Mouse (Mus musculus): ENCODE measurements around the gene Fut4. TPM values are rescaled to one million over a fixed set of nuclear protein-coding genes. Genes with fewer than 3 reads are reported as not detected.
A peak's percentile ranks its signal among the peaks of the same experiment; 100 is the strongest.

Fut4 gene
- polyA plus RNA-seq, 1 experiment from 2014 or later, result 1.2 TPM

DNA sequence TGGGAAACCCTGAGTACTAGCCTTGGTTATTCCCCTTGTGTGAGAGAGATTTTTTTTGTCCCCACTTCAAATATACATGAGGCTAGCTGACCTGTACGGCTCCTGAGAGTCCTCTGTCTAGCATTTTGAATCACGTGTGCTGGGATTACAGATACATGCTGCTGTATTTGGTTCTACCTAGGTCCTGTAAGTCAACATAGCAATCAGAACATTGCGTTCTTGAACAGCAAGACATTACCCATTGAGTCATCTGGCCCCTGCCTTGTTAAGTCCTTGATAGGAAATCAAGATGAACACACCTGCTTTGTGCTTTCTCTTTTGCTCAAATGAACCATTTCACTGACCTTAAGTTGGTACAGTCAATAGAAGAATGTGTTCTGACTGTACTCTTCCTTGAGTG lies 2.3 kb upstream of the Fut4 start:
- WGBS, result 80% methylated on average over 3 of the region's 3 CpGs
- Histone ChIP-seq H3K9ac (no peak overlapping the region), H3K9me3 (no peaks in the 10 kb centered on the region), H3K36me3 (no peaks in the 10 kb centered on the region), H3K27me3 (replicated peaks) (peaks cover 30% of the 10 kb centered on the region), H3K4me2 (no peak overlapping the region), H3K27ac (replicated peaks) (no peak overlapping the region), H3K4me1 (peaks cover 9% of the 10 kb centered on the region), H3K4me3 (no peak overlapping the region)
- ATAC-seq (ENCODE audit: extremely low read depth, insufficient number of reproducible peaks, low FRiP score, low TSS enrichment), result no peak

DNA sequence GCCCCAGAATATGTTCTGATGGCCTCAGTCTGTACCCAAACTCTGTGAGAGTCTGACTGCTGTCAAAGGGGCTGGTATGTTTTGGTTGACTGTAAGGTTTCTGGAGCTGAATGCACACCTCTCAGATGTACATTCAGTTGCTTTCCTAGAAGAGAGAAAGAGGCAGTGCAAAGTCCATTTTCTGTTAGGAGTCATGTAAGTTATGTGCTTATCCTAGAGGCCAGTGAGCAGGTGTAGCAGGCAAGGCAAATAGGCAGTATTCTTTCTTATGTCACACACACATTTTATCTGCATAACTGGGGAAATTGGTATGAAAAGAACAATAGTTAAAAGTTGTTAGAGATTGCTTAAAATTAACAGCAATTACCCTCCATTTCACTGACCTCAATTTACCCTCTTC lies 1.8 kb upstream of the Fut4 start:
- H3K9ac ChIP-seq, result no peak overlapping the region
- no peak overlapping the region for H3K4me3 ChIP-seq
- no peak for ATAC-seq (ENCODE audit: extremely low read depth, insufficient number of reproducible peaks, low FRiP score, low TSS enrichment)
- H3K4me1 ChIP-seq, result peaks cover 9% of the 10 kb centered on the region
- H3K36me3 ChIP-seq, result no peaks in the 10 kb centered on the region
- H3K9me3 ChIP-seq, result no peaks in the 10 kb centered on the region
- H3K27ac ChIP-seq (replicated peaks), result no peak overlapping the region
- peaks cover 34% of the 10 kb centered on the region for H3K27me3 ChIP-seq (replicated peaks)
- H3K4me2 ChIP-seq, result no peak overlapping the region

DNA sequence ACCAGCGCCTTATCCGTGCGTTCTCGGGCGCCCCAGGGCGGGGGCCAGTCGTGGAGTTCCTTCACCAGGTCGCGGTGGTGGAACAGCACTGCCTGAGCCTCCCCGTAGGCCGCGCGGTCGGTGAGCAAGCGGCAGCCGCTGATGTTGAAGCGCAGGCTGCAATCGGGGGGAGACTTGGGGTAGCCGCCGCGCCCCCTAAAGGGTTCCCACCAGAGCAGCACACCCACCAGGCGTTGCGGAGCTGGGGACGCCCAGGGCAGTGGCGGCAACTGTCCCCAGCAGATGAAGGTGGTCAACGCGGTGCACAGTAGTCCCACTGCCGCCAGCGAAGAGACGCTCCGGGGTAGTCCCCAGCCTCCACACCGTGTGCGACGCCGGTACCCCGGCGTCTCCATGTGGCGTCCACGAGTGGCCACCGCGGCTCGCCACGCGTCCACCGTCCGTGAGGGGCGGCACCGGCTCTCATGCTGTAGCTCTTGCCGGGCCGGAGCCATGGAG lies 641 bp downstream of the Fut4 start:
- peak; percentile 32; the same call in 1 of the 2 replicates for ATAC-seq (ENCODE audit: extremely low read depth, insufficient number of reproducible peaks, low FRiP score, low TSS enrichment)
- Histone ChIP-seq H3K36me3 (no peaks in the 10 kb centered on the region), H3K27me3 (replicated peaks) (peaks cover 34% of the 10 kb centered on the region), H3K4me1 (peaks cover 9% of the 10 kb centered on the region), H3K27ac (replicated peaks) (no peak overlapping the region), H3K9ac (peak overlapping the region; percentile 81), H3K9me3 (no peaks in the 10 kb centered on the region), H3K4me3 (peak overlapping the region; percentile 60), H3K4me2 (peak overlapping the region; percentile 94)
- WGBS, result under 1% methylated on average over 49 of the region's 50 CpGs

DNA sequence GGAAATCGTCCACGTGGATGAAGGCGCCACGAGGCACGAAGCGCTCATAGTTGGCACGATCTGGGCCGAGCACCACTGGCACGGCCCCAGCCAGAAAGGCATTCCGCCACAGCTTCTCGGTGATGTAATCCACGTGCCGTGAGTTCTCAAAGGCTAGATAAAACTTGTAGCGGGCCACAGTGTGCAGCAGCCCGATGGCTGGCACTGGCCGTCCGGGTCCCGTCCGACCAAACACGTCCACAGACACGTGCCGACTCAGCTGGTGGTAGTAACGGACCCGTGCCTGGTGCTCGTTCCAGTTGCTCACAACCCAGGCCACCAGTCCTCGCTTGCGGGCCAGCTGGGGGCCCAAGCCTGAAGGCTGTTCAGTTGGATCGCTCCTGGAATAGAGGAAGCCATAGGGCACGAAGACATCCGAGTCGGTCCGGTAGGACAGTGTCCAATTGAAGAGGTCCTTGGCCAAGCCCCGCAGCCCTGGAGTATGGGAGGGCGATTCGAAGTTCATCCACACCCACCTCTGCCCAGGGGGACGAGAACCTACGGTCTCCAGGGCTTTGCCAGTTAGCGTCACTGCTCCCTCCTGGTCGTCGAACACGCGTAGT lies 1.2 kb downstream of the Fut4 start:
- Histone ChIP-seq H3K9ac (peak overlapping the region; percentile 81), H3K27me3 (replicated peaks) (peaks cover 34% of the 10 kb centered on the region), H3K9me3 (no peaks in the 10 kb centered on the region), H3K4me2 (peak overlapping the region; percentile 94), H3K4me3 (peak overlapping the region; percentile 60), H3K4me1 (peaks cover 9% of the 10 kb centered on the region), H3K36me3 (no peaks in the 10 kb centered on the region), H3K27ac (replicated peaks) (no peak overlapping the region)
- ATAC-seq (ENCODE audit: extremely low read depth, insufficient number of reproducible peaks, low FRiP score, low TSS enrichment), result no peak
- 41% methylated on average over 42 of the region's 42 CpGs for WGBS

DNA sequence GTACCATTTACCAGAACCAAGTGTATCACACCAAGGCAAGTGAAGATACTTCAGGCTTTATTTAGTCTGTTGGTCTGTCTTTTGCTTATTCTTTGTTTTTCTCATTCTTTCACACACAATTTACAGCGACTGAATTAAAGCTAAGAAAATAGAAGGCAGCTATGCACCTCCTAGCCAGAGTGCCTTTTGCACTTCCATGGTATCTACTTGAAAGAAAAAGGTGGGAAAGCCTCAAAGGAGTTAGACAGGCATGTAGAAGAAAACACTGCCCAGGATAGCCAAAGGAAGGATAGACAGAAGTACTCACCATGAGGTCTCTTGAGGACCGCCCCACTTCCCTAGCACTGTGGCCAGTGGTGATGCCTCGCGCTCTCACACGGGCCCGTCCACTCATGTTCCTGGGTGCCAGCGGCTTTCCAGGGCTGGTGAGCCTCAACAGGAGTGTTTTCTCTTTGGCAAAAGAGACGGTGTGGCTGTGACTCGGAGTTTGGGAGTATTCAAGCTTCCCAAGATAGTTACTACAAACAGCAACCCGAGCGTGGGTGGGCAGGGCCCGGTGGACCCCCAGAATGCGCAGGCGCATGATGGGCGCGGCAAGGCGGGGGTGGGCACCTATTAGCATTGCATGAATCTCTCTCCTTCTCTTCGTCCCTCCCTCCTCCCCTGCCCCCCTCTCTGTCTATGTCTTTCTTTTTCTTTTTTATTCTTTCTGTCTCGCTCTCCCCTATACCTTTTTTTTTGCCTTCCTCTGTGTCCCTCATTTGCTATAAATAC lies 11.9 kb downstream of the Fut4 start, which contains the start of gene Piwil4:
Gene Piwil4 (minus strand): TSS at position 583 of the 774 bp plus-strand sequence.
- Histone ChIP-seq H3K9me3 (no peaks in the 10 kb centered on the region), H3K9ac (no peak within 1 kb of the TSS), H3K27me3 (replicated peaks) (0 out of 2 replicates have a peak, but pooled peaks cover 9% of the 10 kb centered on the region), H3K4me2 (no peak within 1 kb of the TSS), H3K4me1 (no peaks in the 10 kb centered on the region), H3K36me3 (no peaks in the 10 kb centered on the region), H3K4me3 (no peak within 1 kb of the TSS), H3K27ac (replicated peaks) (no peak within 1 kb of the TSS)
- 75% methylated on average over 19 of the region's 19 CpGs for WGBS
- no peak for ATAC-seq (ENCODE audit: extremely low read depth, insufficient number of reproducible peaks, low FRiP score, low TSS enrichment)

DNA sequence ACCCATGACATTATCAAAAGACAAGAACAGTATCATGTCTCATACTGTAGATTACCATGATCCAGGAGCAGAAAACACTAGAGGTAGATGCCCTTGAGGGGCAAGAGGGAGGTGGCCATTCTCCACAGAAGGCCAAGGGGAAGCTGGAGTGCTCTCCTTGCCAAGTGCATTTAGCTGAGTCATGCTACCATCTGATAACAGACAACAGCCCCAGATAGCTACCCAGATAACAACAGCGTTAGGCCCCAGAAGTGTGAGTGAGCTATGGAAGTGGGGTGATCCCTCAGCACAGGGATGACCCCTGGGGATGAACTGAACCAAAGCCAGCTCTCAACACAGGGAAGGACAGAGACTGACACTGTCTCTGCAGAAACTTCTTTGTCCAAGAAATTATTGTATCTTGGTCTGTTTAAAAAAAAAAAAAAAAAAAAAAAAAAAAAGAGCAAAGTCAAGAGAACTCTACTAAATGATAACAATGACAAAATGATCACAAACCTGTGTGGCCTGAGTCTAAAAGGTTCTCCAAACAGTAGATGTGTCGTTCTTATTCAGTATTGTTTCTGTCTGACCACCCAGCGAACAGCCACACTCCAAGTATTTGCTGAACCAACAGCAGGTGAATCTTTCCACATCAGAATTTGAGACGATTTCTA lies 12.6 kb downstream of the Fut4 start:
- Histone ChIP-seq H3K9ac (no peak overlapping the region), H3K36me3 (no peaks in the 10 kb centered on the region), H3K4me2 (no peak overlapping the region), H3K4me1 (no peaks in the 10 kb centered on the region), H3K27ac (replicated peaks) (no peak overlapping the region), H3K9me3 (no peaks in the 10 kb centered on the region), H3K27me3 (replicated peaks) (0 out of 2 replicates have a peak, but pooled peaks cover 11% of the 10 kb centered on the region), H3K4me3 (no peak overlapping the region)
- WGBS, result 74% methylated on average over 4 of the region's 4 CpGs
- no peak for ATAC-seq (ENCODE audit: extremely low read depth, insufficient number of reproducible peaks, low FRiP score, low TSS enrichment)

DNA sequence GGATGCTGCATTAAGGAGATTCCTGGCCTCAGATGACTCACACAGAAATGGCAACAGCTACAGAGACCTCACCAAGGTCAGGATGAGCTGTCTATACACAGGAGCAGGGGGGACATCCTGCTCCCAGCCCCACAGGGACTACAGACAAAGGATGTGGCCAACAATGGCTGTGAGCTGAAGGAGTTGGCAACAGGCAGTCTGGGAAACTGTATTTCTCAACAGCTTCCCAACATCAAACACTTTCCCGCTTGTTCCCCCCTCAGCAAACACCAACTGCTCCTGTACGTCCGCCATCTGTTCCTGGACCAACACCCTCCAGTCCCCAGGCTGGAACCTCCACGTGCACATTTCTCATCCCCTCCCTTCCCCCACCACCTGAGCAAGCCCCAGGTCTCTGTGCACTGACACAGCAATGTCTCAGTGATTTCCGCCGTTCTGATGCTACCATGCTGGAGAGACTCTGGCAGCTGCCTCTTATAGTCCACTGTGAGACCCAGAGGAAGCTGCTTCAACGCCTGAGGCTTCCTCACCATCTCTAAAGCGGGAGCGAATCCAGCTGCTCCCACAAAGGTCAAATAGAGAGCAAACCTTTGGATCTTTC lies 21.2 kb downstream of the Fut4 start:
- Histone ChIP-seq H3K4me3 (no peak overlapping the region), H3K36me3 (no peaks in the 10 kb centered on the region), H3K4me1 (0 out of 2 replicates have a peak, but pooled peaks cover 3% of the 10 kb centered on the region), H3K9ac (no peak overlapping the region), H3K9me3 (no peaks in the 10 kb centered on the region), H3K27me3 (replicated peaks) (0 out of 2 replicates have a peak, but pooled peaks cover 6% of the 10 kb centered on the region), H3K27ac (replicated peaks) (no peak overlapping the region), H3K4me2 (no peak overlapping the region)
- ATAC-seq (ENCODE audit: extremely low read depth, insufficient number of reproducible peaks, low FRiP score, low TSS enrichment), result no peak
- WGBS, result 43% methylated on average over 9 of the region's 9 CpGs

DNA sequence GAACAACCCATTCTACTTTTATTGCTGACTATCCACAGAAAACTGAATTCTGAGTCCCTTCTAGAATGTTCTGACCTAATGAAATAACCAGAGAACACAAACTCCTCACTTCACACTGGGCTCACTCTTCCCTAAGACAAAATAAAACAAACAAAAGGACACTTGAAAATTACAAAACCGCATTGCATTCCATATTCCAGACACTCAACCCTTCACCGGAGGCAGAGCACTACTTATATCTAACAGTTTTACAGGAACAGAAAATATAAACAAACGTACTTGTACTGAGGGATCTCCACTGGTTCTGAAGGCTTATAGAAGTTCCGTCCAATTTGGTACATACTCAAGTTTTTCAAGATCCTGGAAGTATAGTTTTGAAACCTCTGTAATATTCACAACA lies 23.8 kb downstream of the Fut4 start:
- no peak overlapping the region for H3K27ac ChIP-seq (replicated peaks)
- no peaks in the 10 kb centered on the region for H3K36me3 ChIP-seq
- WGBS, result 73% methylated on average over 4 of the region's 4 CpGs
- no peak overlapping the region for H3K4me2 ChIP-seq
- H3K9me3 ChIP-seq, result no peaks in the 10 kb centered on the region
- peaks cover 9% of the 10 kb centered on the region for H3K4me1 ChIP-seq
- 0 out of 2 replicates have a peak, but pooled peaks cover 2% of the 10 kb centered on the region for H3K27me3 ChIP-seq (replicated peaks)
- no peak for ATAC-seq (ENCODE audit: extremely low read depth, insufficient number of reproducible peaks, low FRiP score, low TSS enrichment)
- H3K9ac ChIP-seq, result no peak overlapping the region
- H3K4me3 ChIP-seq, result no peak overlapping the region

DNA sequence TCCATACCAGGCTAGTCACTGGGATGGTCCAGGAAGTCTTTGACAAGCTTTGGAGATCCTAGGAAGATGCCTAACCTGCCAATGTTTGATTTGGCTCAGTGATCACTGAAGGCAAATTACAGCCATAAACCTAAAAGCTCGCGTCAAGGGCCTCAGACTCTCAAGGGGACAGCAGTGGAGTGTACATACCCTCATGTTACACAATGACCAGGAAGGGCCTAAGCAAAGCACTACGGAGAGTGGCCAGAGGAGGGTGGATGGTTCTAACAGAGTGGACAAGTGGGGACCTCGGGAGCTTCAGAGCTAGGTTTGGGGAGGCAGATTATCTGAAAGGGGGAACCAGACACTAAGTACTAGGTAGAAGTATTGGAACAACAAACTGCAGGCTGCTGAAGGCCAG lies 25.6 kb downstream of the Fut4 start:
- H3K4me2 ChIP-seq, result no peak overlapping the region

DNA sequence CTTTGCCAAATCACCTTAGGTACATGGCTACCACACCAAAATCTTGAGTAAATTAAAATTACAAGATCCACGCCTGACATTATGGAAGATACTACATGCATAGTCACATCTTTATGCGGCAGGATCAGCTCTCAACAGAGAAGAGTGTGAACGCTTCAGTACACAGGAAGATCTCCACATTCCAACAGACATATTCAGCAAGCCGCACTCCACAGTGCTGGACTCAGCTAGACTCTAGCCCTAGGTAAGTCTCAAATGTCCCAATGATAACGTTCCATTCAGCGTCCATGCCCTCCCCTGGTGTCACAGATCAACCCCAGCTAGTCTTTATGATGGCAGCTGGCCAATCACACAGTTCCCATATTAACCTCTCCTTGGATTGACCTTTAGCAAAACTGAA lies 26.2 kb downstream of the Fut4 start:
- 72% methylated on average over 6 of the region's 6 CpGs for WGBS

More for the DNA sequence above, 25.6 kb downstream of the Fut4 start:
- H3K27ac ChIP-seq (replicated peaks), result no peak overlapping the region
- no peaks in the 10 kb centered on the region for H3K36me3 ChIP-seq
- H3K9ac ChIP-seq, result no peak overlapping the region
- no peaks in the 10 kb centered on the region for H3K9me3 ChIP-seq
- H3K4me1 ChIP-seq, result peaks cover 9% of the 10 kb centered on the region
- H3K4me3 ChIP-seq, result no peak overlapping the region
- WGBS, result 85% methylated on average over 4 of the region's 4 CpGs
- no peaks in the 10 kb centered on the region for H3K27me3 ChIP-seq (replicated peaks)
- ATAC-seq (ENCODE audit: extremely low read depth, insufficient number of reproducible peaks, low FRiP score, low TSS enrichment), result no peak

More for the DNA sequence above, 26.2 kb downstream of the Fut4 start:
- Histone ChIP-seq H3K4me2 (no peak overlapping the region), H3K9me3 (no peaks in the 10 kb centered on the region), H3K36me3 (no peaks in the 10 kb centered on the region), H3K4me1 (peaks cover 9% of the 10 kb centered on the region), H3K27ac (replicated peaks) (no peak overlapping the region), H3K4me3 (no peak overlapping the region), H3K9ac (no peak overlapping the region), H3K27me3 (replicated peaks) (no peaks in the 10 kb centered on the region)
- no peak for ATAC-seq (ENCODE audit: extremely low read depth, insufficient number of reproducible peaks, low FRiP score, low TSS enrichment)

Data from heart, embryonic 13.5 days (tissue).